Mouse (Mus musculus): ENCODE data around the gene Tmem50a.

GRCm38 (mm10) chr4:134943758-134944538 is 29.1 kb upstream of the Tmem50a start:
- TF ChIP-seq EP300 (optimal IDR thresholded peaks at IDR 0.05), result no peak
- no peak for TF ChIP-seq CTCF (IDR thresholded peaks at IDR 0.05; ENCODE audit: low read depth)

Measured in stomach, postnatal 0 days (tissue).